Mouse (Mus musculus) adrenal gland (tissue): ENCODE data around the gene Ttc32.
"Not testable (repeated sequence)": the region's sequence is repeated elsewhere in the genome, so short reads cannot be mapped to it uniquely, and the experiment has no call there.

Experiments used
- intact Hi-C: fragments of 180-260 bp; cut with DNase I; formaldehyde crosslinking; loops from one replicate; pipeline ENCODE4 v1.15.1; 2025
- long read RNA-seq, 2 experiments: library from polyadenylated mRNA; unstranded; transcript quantifications; one replicate each; pipeline ENCODE4 v2.0.0; 2020; ENCODE audit warnings: borderline replicate concordance in 1 of 2; ENCODE audit not compliant: insufficient replicate concordance in 1 of 2

The Ttc32 gene
- long read RNA-seq, experiment 1, transcript Ttc32-201 (3 exons, 1,000 nt): major isoform, 10 of 10 reads
- long read RNA-seq, experiment 1, partial matches to known transcripts: 0 of 10 reads
- long read RNA-seq, experiment 1, other reads (novel, unspliced or antisense): 0 of 10 reads
- long read RNA-seq, experiment 2, transcript Ttc32-201 (3 exons, 1,000 nt): major isoform, 10 of 10 reads
- long read RNA-seq, experiment 2, partial matches to known transcripts: 0 of 10 reads
- long read RNA-seq, experiment 2, other reads (novel, unspliced or antisense): 0 of 10 reads

- intact Hi-C loops: loop anchor here (10.0 kb wide), 1 partner anchor 715 kb away; the partner anchor contains the start of gene Hs1bp3
Measured at GRCm38 (mm10) chr12:9029888-9030723, at the start of gene Ttc32. TSS of gene Ttc32 (plus strand) at chr12:9029997.

- intact Hi-C loops: no loop called here
Measured at GRCm38 (mm10) chr12:8993231-8993630, 36.6 kb upstream of the Ttc32 start.

GRCm38 (mm10) chr12:8998318-8998717 is 31.5 kb upstream of the Ttc32 start:
- intact Hi-C loops: no loop called here

GRCm38 (mm10) chr12:9002038-9002648 is 27.7 kb upstream of the Ttc32 start:
- intact Hi-C loops: loop anchor here (1.0 to 10.0 kb wide), 2 partner anchors 113 to 237 kb away; no protein-coding TSS in a partner anchor

- intact Hi-C loops: loop anchor here (10.0 kb wide), 1 partner anchor 242 kb away; no protein-coding TSS in a partner anchor
Measured at GRCm38 (mm10) chr12:9007146-9007545, 22.7 kb upstream of the Ttc32 start.

- intact Hi-C loops: loop anchor here (10.0 kb wide), 1 partner anchor 243 kb away; no protein-coding TSS in a partner anchor
Measured at GRCm38 (mm10) chr12:9007811-9008210, 22.0 kb upstream of the Ttc32 start.

GRCm38 (mm10) chr12:9010311-9010710 is 19.5 kb upstream of the Ttc32 start:
- intact Hi-C loops: no loop called here

- intact Hi-C loops: no loop called here
Measured at GRCm38 (mm10) chr12:9016376-9016775, 13.4 kb upstream of the Ttc32 start.

GRCm38 (mm10) chr12:9020431-9020830 is 9.4 kb upstream of the Ttc32 start:
- intact Hi-C loops: no loop called here

GRCm38 (mm10) chr12:9020986-9021385 is 8.8 kb upstream of the Ttc32 start:
- intact Hi-C loops: no loop called here

- intact Hi-C loops: no loop called here
Measured at GRCm38 (mm10) chr12:9023031-9023430, 6.8 kb upstream of the Ttc32 start.

- intact Hi-C loops: no loop called here
Measured at GRCm38 (mm10) chr12:9024071-9024470, 5.7 kb upstream of the Ttc32 start.

- intact Hi-C loops: no loop called here
Measured at GRCm38 (mm10) chr12:9024736-9025135, 5.1 kb upstream of the Ttc32 start.

- intact Hi-C loops: no loop called here
Measured at GRCm38 (mm10) chr12:9026843-9027242, 3.0 kb upstream of the Ttc32 start.

- intact Hi-C loops: not testable (repeated sequence)
Measured at GRCm38 (mm10) chr12:9028816-9029215, 981 bp upstream of the Ttc32 start.

- intact Hi-C loops: no loop called here
Measured at GRCm38 (mm10) chr12:9029506-9029887, 300 bp upstream of the Ttc32 start.

- intact Hi-C loops: loop anchor here (10.0 kb wide), 1 partner anchor 716 kb away; the partner anchor contains the start of gene Hs1bp3
Measured at GRCm38 (mm10) chr12:9031166-9031565, 1.4 kb downstream of the Ttc32 start.

- intact Hi-C loops: loop anchor here (10.0 kb wide), 1 partner anchor 718 kb away; the partner anchor contains the start of gene Hs1bp3
Measured at GRCm38 (mm10) chr12:9033140-9033539, 3.3 kb downstream of the Ttc32 start.

GRCm38 (mm10) chr12:9036409-9036808 is 6.6 kb downstream of the Ttc32 start:
- intact Hi-C loops: loop anchor here (10.0 kb wide), 1 partner anchor 722 kb away; the partner anchor contains the start of gene Hs1bp3

GRCm38 (mm10) chr12:9040177-9040576 is 10.4 kb downstream of the Ttc32 start:
- intact Hi-C loops: no loop called here

- intact Hi-C loops: no loop called here
Measured at GRCm38 (mm10) chr12:9040686-9041085, 10.9 kb downstream of the Ttc32 start.

GRCm38 (mm10) chr12:9042316-9042715 is 12.5 kb downstream of the Ttc32 start:
- intact Hi-C loops: no loop called here
